Mouse (Mus musculus) c-Kit-negative CD71-positive TER-119-positive erythroid progenitor cells, embryonic 14.5 days (primary cell): ENCODE measurements around the gene H2-DMa.

Source experiments
- DNase-seq: peaks from one replicate; pipeline ENCODE4 v3.0.0-alpha.2; 2013; ENCODE audit warnings: low read depth, low spot score

H2-DMa gene

GRCm38 (mm10) chr17:34155534-34155933, 36.2 kb downstream of the H2-DMa start:
- DNase-seq = no peak

- DNase-seq = no peak
Observed at GRCm38 (mm10) chr17:34164202-34164895, 45.0 kb downstream of the H2-DMa start.

DNA sequence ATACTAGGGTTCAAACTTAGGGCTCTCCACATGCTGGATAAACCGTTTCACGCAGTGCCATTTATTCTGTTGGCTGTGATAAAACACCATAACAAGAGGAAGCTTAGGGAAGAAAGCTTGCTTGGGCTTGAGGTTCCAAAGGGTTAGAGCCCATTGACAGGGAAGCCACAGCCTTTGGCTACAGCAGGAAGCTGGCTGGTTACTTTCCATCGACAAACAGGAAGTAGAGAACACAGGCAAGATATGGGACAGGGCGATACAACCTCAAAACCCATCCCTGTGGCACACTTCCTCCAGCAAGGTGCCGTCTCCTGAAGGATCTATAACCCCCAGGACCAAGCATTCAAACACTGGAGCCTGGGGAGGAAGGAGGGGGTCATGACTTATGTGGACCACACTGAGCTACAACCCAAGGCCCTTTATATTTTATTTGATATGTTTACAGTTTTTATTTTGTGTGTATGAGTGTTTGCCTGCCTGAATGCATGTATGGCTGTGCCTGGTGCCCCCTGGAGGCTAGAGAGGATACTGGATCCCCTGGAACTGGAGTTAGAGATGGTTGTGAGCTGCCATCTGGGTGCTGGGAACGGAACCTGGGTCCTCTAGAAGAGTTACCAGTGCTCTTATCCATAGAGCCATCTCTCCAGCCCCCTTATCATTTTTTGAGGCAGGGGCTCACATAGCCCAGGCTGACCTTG, 45.8 kb downstream of the H2-DMa start:
- no peak for DNase-seq

DNA sequence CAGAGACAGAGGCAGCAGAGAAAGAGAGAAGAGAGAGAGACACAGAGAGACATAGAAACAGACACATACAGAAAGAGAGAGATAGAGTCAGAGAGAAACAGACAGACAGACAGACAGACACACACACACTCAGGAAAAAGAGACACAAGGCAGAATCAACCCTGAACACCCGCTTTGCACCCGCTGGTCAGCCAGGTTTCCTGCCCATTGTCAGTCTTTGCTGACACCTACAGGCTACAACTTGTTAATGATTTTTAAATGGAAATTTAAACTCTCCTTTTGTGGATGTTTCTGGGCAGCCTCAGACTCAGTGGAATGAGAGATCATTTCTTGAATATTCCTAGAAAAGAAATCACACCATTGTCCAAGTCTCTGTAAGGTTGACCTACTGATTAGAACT, 49.9 kb downstream of the H2-DMa start:
- DNase-seq = no peak

DNA sequence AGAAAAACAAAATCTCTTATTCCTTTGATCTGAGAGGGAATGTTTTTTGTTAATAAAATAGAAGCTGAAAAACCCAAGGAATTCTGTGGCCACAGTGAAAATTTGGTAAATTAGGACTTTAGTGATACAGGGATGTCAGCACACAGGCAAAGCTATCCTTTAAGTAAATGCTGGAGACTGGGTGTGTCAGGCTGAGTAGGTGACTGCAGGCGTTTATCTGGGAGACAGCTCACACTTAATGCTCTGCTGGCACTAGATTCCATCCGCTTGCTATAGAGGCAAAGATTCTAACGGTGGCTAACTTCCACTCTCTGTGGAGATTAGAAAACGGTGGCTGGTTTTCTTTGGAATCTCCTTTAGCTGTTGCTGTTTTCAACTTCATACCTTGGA, 51.1 kb downstream of the H2-DMa start:
- DNase-seq = no peak

GRCm38 (mm10) chr17:34170877-34171498, 51.6 kb downstream of the H2-DMa start:
- peak; percentile 62 for DNase-seq

DNA sequence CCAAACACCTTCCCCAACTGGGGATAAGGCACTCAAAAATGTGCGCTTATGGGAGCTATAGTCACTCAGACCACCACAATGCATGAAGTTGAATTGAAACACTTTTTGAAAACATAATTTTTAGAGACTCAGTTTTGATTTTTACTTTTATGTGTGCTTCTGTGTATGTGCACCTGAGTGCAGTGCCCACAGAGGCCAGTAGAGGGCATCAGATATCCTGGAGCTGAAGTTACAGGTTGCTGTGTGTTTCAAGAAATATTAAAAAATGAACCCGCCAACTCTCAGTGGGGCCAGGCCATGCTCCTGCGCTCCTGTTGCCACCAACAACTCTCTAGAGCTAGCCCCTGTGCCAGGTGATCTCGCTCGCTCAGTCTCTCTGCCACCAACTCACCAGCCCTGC, 53.2 kb downstream of the H2-DMa start:
- no peak for DNase-seq

GRCm38 (mm10) chr17:34174075-34174474, 54.7 kb downstream of the H2-DMa start:
- no peak for DNase-seq

- DNase-seq = no peak
Observed at GRCm38 (mm10) chr17:34177179-34177578, 57.8 kb downstream of the H2-DMa start.

DNA sequence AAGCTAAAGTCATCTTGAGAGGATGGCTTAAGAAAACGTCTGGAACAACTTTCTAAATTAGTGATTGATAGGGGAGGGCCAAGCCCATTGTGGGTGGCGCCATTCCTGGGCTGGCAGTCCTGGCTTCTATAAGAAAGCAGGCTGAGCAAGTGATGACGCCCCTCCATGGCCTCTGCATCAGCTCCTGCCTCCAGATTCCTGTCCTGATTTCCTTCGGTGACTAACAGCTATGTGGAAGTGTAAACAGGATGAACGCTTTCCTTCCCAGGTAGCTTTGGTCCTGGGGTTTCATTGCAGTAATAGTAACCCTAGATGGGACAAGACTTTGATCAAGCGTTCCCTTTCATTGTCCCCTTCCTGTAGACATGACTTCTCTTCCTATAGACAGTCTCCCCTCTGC, 59.7 kb downstream of the H2-DMa start:
- DNase-seq = no peak

DNA sequence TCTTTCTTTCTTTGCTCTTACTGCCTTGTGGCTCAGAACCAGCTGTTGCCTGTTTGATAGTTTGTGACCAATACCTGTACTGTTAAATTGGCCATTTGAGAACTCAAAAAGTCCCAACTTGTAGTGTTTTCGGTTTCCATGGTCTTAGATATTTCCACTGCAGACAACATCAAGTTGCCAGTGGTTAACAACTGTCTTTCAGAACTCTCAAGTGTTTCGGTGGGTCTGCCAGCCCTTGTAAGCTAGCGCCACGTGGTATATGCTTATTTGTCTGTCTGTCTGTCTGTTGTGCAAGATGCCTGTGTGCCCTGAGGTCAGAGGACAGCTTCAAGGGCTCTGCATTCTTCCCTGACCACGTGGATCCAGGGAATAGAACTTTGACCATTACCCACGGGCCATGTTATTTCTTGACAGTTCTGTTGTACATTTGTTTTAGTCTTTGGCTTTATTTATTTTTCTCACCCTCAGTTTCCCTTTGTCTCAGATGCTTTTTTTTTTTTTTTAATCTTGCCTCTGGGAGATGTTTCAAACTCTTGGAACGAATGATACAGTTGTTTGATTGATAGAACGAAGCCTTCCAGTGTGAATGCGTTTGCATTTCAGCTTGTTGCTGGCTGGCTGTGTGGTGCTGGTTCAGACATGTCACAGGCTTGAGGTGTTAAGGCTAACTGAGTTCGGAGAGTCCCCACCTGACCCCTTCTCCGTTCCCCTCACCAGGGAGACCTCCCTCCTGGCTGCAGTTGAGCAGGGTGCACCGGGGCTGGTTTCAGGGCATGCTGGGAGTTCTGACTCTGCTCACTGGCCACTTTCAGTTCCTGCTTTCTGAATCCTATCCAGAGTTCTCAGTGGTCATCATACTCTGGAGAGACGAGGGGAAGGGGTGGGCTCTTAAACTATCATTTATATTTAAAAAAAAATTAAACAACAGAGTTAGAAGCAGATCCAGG, 60.8 kb downstream of the H2-DMa start:
- no peak for DNase-seq

- DNase-seq = no peak
Observed at GRCm38 (mm10) chr17:34183564-34184219, 64.4 kb downstream of the H2-DMa start.

- DNase-seq = no peak
Observed at GRCm38 (mm10) chr17:34185526-34185925, 66.2 kb downstream of the H2-DMa start.

- DNase-seq = no peak
Observed at GRCm38 (mm10) chr17:34186885-34187260, 67.5 kb downstream of the H2-DMa start.

GRCm38 (mm10) chr17:34187261-34187916, 68.0 kb downstream of the H2-DMa start, which contains the start of the genes Tap1 and Psmb9:
Gene Tap1, plus strand, starts transcription at chr17:34187553.
Gene Psmb9, minus strand, starts transcription at chr17:34187764.
- DNase-seq = peak; percentile 70

- DNase-seq = no peak
Observed at GRCm38 (mm10) chr17:34188010-34188409, 68.7 kb downstream of the H2-DMa start.
